Mouse (Mus musculus): ENCODE measurements at regions not wholly inside any gene's neighbourhood (a gene's known extent, or its start where the extent isn't known, plus 50 kb on each side); places are given as distances from the start of the nearest gene placed in this dataset.
"Not testable (repeated sequence)": the region's sequence is repeated elsewhere in the genome, so short reads cannot be mapped to it uniquely, and the experiment has no call there.

- TF ChIP-seq EP300 (optimal IDR thresholded peaks at IDR 0.05) (no peak), CTCF (IDR thresholded peaks at IDR 0.05; ENCODE audit: low read depth) (no peak)
- Histone ChIP-seq H3K9me3 (ENCODE audit: control insufficient read depth, low read length) (no peaks in the 10 kb centered on the region), H3K27me3 (ENCODE audit: control insufficient read depth, insufficient read depth, low read length) (no peaks in the 10 kb centered on the region), H3K9ac (ENCODE audit: low read length) (no peak overlapping the region), H3K4me1 (replicated peaks; ENCODE audit: control insufficient read depth, insufficient read depth) (no peaks in the 10 kb centered on the region), H3K36me3 (ENCODE audit: control insufficient read depth, insufficient read depth, low read length) (no peaks in the 10 kb centered on the region), H3K4me3 (ENCODE audit: low read depth, low read length) (no peak overlapping the region), H3K27ac (replicated peaks) (no peak overlapping the region), H3K4me2 (replicated peaks; ENCODE audit: low read depth) (no peak overlapping the region)
- no peak for ATAC-seq (ENCODE audit: low FRiP score, low TSS enrichment)
- no peak for DNase-seq (ENCODE audit: low spot score)
- 88% methylated on average over 5 of the region's 5 CpGs for WGBS
These were observed 114.2 kb downstream of the Ly6f start for GRCm38 (mm10) chr15:75382191-75382950.

DNA sequence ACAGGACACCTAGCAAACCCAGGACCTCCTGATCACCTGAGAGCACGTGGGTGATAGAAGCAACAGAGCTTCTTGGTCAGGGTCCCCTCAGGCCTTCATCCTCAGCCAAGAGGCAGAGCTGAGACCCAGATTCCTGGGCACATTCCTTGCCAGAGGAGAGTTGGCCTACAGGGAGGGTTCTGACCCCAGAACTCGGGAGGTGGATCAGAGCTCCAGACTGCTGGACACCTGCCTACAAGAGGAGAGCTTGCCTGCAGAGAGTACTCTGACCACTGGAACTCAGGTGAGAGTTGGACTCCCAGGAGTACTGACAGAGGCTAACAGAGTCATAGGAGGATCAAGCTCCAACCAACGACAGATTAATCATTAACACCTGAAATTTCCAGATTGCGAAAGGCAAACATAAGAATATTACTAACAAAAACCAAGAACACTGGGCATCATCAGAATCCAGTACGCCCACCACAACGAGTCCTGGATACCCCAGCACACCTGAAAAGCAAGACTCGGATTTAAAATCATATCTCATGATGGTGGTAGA lies 124.8 kb downstream of the Ly6f start:
- not testable (repeated sequence) for H3K4me1 ChIP-seq (replicated peaks; ENCODE audit: control insufficient read depth, insufficient read depth); H3K9ac ChIP-seq (ENCODE audit: low read length); H3K9me3 ChIP-seq (ENCODE audit: control insufficient read depth, low read length); ATAC-seq (ENCODE audit: low FRiP score, low TSS enrichment); H3K27ac ChIP-seq (replicated peaks); H3K36me3 ChIP-seq (ENCODE audit: control insufficient read depth, insufficient read depth, low read length); H3K4me3 ChIP-seq (ENCODE audit: low read depth, low read length); DNase-seq (ENCODE audit: low spot score); H3K27me3 ChIP-seq (ENCODE audit: control insufficient read depth, insufficient read depth, low read length); H3K4me2 ChIP-seq (replicated peaks; ENCODE audit: low read depth)
- WGBS = 60% methylated on average over 7 of the region's 7 CpGs

GRCm38 (mm10) chr15:75397276-75397675 lies 129.1 kb downstream of the Ly6f start:
- ATAC-seq (ENCODE audit: low FRiP score, low TSS enrichment) (no peak), DNase-seq (ENCODE audit: low spot score) (no peak)
- Histone ChIP-seq H3K27me3 (ENCODE audit: control insufficient read depth, insufficient read depth, low read length) (no peaks in the 10 kb centered on the region), H3K36me3 (ENCODE audit: control insufficient read depth, insufficient read depth, low read length) (no peaks in the 10 kb centered on the region), H3K4me3 (ENCODE audit: low read depth, low read length) (no peak overlapping the region), H3K9me3 (ENCODE audit: control insufficient read depth, low read length) (no peaks in the 10 kb centered on the region), H3K4me1 (replicated peaks; ENCODE audit: control insufficient read depth, insufficient read depth) (no peaks in the 10 kb centered on the region), H3K4me2 (replicated peaks; ENCODE audit: low read depth) (no peak overlapping the region), H3K9ac (ENCODE audit: low read length) (no peak overlapping the region), H3K27ac (replicated peaks) (no peak overlapping the region)
- 89% methylated on average over 6 of the region's 6 CpGs for WGBS
- TF ChIP-seq CTCF (IDR thresholded peaks at IDR 0.05; ENCODE audit: low read depth) (no peak), EP300 (optimal IDR thresholded peaks at IDR 0.05) (no peak)
